Mouse (Mus musculus) embryonic facial prominence, embryonic 11.5 days (tissue): ENCODE results near the gene Olfr1354. TPM values are rescaled to one million over a fixed set of nuclear protein-coding genes. Genes with fewer than 3 reads are reported as not detected.
"Not testable (repeated sequence)": the region's sequence is repeated elsewhere in the genome, so short reads cannot be mapped to it uniquely, and the experiment has no call there.

Experiments
- ATAC-seq: fragments of 200-750 bp; cut with Nextera tagmentation; replicated peaks from 2 replicates; pipeline ENCODE4 v1.8.0; 2017; ENCODE audit warnings: low read depth; ENCODE audit not compliant: insufficient number of reproducible peaks, low FRiP score, low TSS enrichment
- DNase-seq: peaks from one replicate; pipeline ENCODE4 v3.0.0-alpha.2; 2015; ENCODE audit warnings: low spot score
- H3K27ac ChIP-seq: fragments of 300-500 bp; sonication (generic); replicated peaks from 2 replicates; pipeline ENCODE4 v1.5.1; 2014; ENCODE audit warnings: mild to moderate bottlenecking, low read depth, low read length, control low read depth
- H3K27me3 ChIP-seq: fragments of 300-500 bp; sonication (generic); 2 replicates; pipeline ENCODE4 v1.6.1; 2014; ENCODE audit warnings: mild to moderate bottlenecking, low read length, moderate library complexity, mixed read lengths; ENCODE audit not compliant: control insufficient read depth, insufficient read depth
- H3K36me3 ChIP-seq: fragments of 300-500 bp; sonication (generic); replicated peaks from 2 replicates; pipeline ENCODE4 v1.6.1; 2014; ENCODE audit warnings: low read depth, mild to moderate bottlenecking, low read length, moderate library complexity, mixed read lengths; ENCODE audit not compliant: control insufficient read depth, insufficient read depth
- H3K4me1 ChIP-seq: fragments of 300-500 bp; sonication (generic); 2 replicates; pipeline ENCODE4 v1.6.1; 2014; ENCODE audit warnings: low read length, mixed read lengths; ENCODE audit not compliant: control insufficient read depth, insufficient read depth
- H3K4me2 ChIP-seq: fragments of 300-500 bp; sonication (generic); 2 replicates; pipeline ENCODE4 v1.6.1; 2014; ENCODE audit warnings: low read depth, mild to moderate bottlenecking, control low read depth, low read length, moderate library complexity
- H3K4me3 ChIP-seq: fragments of 300-500 bp; sonication (generic); 2 replicates; pipeline ENCODE4 v1.5.1; 2014; ENCODE audit warnings: low read depth, low read length, control low read depth
- H3K9ac ChIP-seq: fragments of 300-500 bp; sonication (generic); replicated peaks from 2 replicates; pipeline ENCODE4 v1.6.1; 2014; ENCODE audit warnings: mild to moderate bottlenecking, control low read depth, low read length
- H3K9me3 ChIP-seq: fragments of 300-500 bp; sonication (generic); replicated peaks from 2 replicates; pipeline ENCODE4 v1.6.1; 2016; ENCODE audit warnings: mild to moderate bottlenecking, low read length, inconsistent platforms, mixed read lengths; ENCODE audit not compliant: control insufficient read depth
- WGBS: fragments of 180-500 bp; shearing (Covaris S2); extraction: QIAGEN DNeasy Blood & Tissue Kit; methylation state at CpG from one replicate; pipeline ENCODE4 v1.1.7; 2014; 5-methylcytosine and 5-hydroxymethylcytosine counted together
- polyA plus RNA-seq: library from polyadenylated mRNA; unstranded; fragments of >200 nt; fragmentation: Nextera tagmentation; extraction: Ambion mirVana; gene quantifications from 2 replicates; pipeline ENCODE4 v1.2.1, GENCODE M21; 2014

The Olfr1354 gene
- polyA plus RNA-seq = not detected in 2 replicates

- not testable (repeated sequence) for H3K9me3 ChIP-seq, H3K36me3 ChIP-seq, H3K4me2 ChIP-seq, H3K9ac ChIP-seq, H3K27ac ChIP-seq, ATAC-seq, H3K4me1 ChIP-seq, DNase-seq, H3K27me3 ChIP-seq, H3K4me3 ChIP-seq
- WGBS = 73% methylated on average over 1 of the region's 1 CpGs
Observed at GRCm38 (mm10) chr10:78912871-78913270, at the start of gene Olfr1354. Gene Olfr1354, plus strand, starts transcription at chr10:78913171.

- H3K9me3 ChIP-seq = no peaks in the 10 kb centered on the region
- no peak within 1 kb of the TSS for H3K27ac ChIP-seq
- H3K4me1 ChIP-seq = no peaks in the 10 kb centered on the region
- H3K4me2 ChIP-seq = no peak within 1 kb of the TSS
- 72% methylated on average over 2 of the region's 2 CpGs for WGBS
- DNase-seq = no peak
- no peak within 1 kb of the TSS for H3K9ac ChIP-seq
- H3K4me3 ChIP-seq = no peak within 1 kb of the TSS
- ATAC-seq = no peak
- H3K36me3 ChIP-seq = no peaks in the 10 kb centered on the region
- no peaks in the 10 kb centered on the region for H3K27me3 ChIP-seq
Observed at GRCm38 (mm10) chr10:78875240-78875639, 37.7 kb upstream of the Olfr1354 start, which contains the start of gene Olfr1355. Gene Olfr1355, plus strand, starts transcription at chr10:78875540.

GRCm38 (mm10) chr10:78950336-78950735, 37.4 kb downstream of the Olfr1354 start, which contains the start of gene Olfr8:
Gene Olfr8, plus strand, starts transcription at chr10:78950636.
- WGBS = 77% methylated on average over 1 of the region's 1 CpGs
- H3K4me2 ChIP-seq, ATAC-seq, H3K4me1 ChIP-seq, H3K4me3 ChIP-seq, H3K9ac ChIP-seq, H3K27me3 ChIP-seq, H3K36me3 ChIP-seq, H3K27ac ChIP-seq, DNase-seq, H3K9me3 ChIP-seq: not testable (repeated sequence)

GRCm38 (mm10) chr10:78963009-78963408, 50.0 kb downstream of the Olfr1354 start, which contains the start of gene Olfr1353:
Gene Olfr1353, plus strand, starts transcription at chr10:78963309.
- H3K36me3 ChIP-seq, H3K4me3 ChIP-seq, H3K9me3 ChIP-seq, H3K4me2 ChIP-seq, H3K9ac ChIP-seq, H3K27ac ChIP-seq, H3K4me1 ChIP-seq, ATAC-seq, H3K27me3 ChIP-seq, DNase-seq: not testable (repeated sequence)

Other genes starting within 250 kb of the Olfr1354 start
- 0.24 TPM in 1 of 2 replicates, not detected in the other for gene Casp14, start 194.9 kb upstream of the Olfr1354 start, polyA plus RNA-seq
- 0.11 TPM in 1 of 2 replicates, not detected in the other for gene Ccdc105, start 160.1 kb upstream of the Olfr1354 start, polyA plus RNA-seq
- gene Slc1a6, start 132.7 kb upstream of the Olfr1354 start, polyA plus RNA-seq = 1.1 and 1.3 TPM in 2 replicates
- gene Olfr1356, start 61.0 kb upstream of the Olfr1354 start, polyA plus RNA-seq = not detected in 2 replicates
- not detected in 2 replicates for gene Olfr1355, start 37.6 kb upstream of the Olfr1354 start, polyA plus RNA-seq
- not detected in 2 replicates for gene Olfr8, start 37.5 kb downstream of the Olfr1354 start, polyA plus RNA-seq
- not detected in 2 replicates for gene Olfr1353, start 50.1 kb downstream of the Olfr1354 start, polyA plus RNA-seq
- gene Olfr1352, start 67.9 kb downstream of the Olfr1354 start, polyA plus RNA-seq = not detected in 2 replicates
- gene Olfr1351, start 99.3 kb downstream of the Olfr1354 start, polyA plus RNA-seq = not detected in 2 replicates
- not detected in 2 replicates for gene Olfr57, start 115.6 kb downstream of the Olfr1354 start, polyA plus RNA-seq
- gene 2610008E11Rik, start 184.4 kb downstream of the Olfr1354 start, polyA plus RNA-seq = 45.8 and 49.2 TPM in 2 replicates
- not detected in 2 replicates for gene Vmn2r80, start 235.6 kb downstream of the Olfr1354 start, polyA plus RNA-seq